Mouse (Mus musculus) lung, postnatal 4 days (tissue): ENCODE measurements at regions not wholly inside any gene's neighbourhood (a gene's known extent, or its start where the extent isn't known, plus 50 kb on each side); places are given as distances from the start of the nearest gene placed in this dataset.
"Not testable (repeated sequence)": the region's sequence is repeated elsewhere in the genome, so short reads cannot be mapped to it uniquely, and the experiment has no call there.

ENCODE experiments used
- DNase-seq, 2 experiments: peaks; one replicate each; pipeline ENCODE4 v3.0.0; 2021

GRCm38 (mm10) chr13:52341981-52342380, 189.1 kb downstream of the Diras2 start:
- no peak for DNase-seq

GRCm38 (mm10) chr13:52344383-52344782, 186.7 kb downstream of the Diras2 start:
- no peak for DNase-seq

- no peak for DNase-seq
These were observed 186.2 kb downstream of the Diras2 start for GRCm38 (mm10) chr13:52344853-52345252.

GRCm38 (mm10) chr13:52345375-52346026, 185.6 kb downstream of the Diras2 start:
- DNase-seq, result no peak

GRCm38 (mm10) chr13:52346027-52346375, 185.1 kb downstream of the Diras2 start:
- no peak for DNase-seq

- no peak for DNase-seq
These were observed 183.4 kb downstream of the Diras2 start for GRCm38 (mm10) chr13:52347631-52348030.

- no peak for DNase-seq
These were observed 181.5 kb downstream of the Diras2 start for GRCm38 (mm10) chr13:52349606-52350005.

- peak in 1 of 2 experiments; percentile 9 for DNase-seq
These were observed 178.5 kb downstream of the Diras2 start for GRCm38 (mm10) chr13:52352576-52352975.

GRCm38 (mm10) chr13:52353437-52353836, 177.6 kb downstream of the Diras2 start:
- no peak for DNase-seq

- no peak for DNase-seq
These were observed 177.1 kb downstream of the Diras2 start for GRCm38 (mm10) chr13:52353966-52354365.

- not testable (repeated sequence) for DNase-seq
These were observed 175.2 kb downstream of the Diras2 start for GRCm38 (mm10) chr13:52355921-52356320.

- not testable (repeated sequence) for DNase-seq
These were observed 171.7 kb downstream of the Diras2 start for GRCm38 (mm10) chr13:52359332-52359731.

GRCm38 (mm10) chr13:52361177-52361846, 169.8 kb downstream of the Diras2 start:
- no peak for DNase-seq

GRCm38 (mm10) chr13:52362266-52362665, 168.8 kb downstream of the Diras2 start:
- no peak for DNase-seq

GRCm38 (mm10) chr13:52369851-52370250, 161.2 kb downstream of the Diras2 start:
- DNase-seq, result no peak

- DNase-seq, result no peak
These were observed 159.1 kb downstream of the Diras2 start for GRCm38 (mm10) chr13:52371986-52372385.

- DNase-seq, result peak in 1 of 2 experiments; percentile 33
These were observed 156.3 kb downstream of the Diras2 start for GRCm38 (mm10) chr13:52374781-52375180.

GRCm38 (mm10) chr13:52378236-52378635, 152.8 kb downstream of the Diras2 start:
- DNase-seq, result no peak

- DNase-seq, result no peak
These were observed 141.8 kb downstream of the Diras2 start for GRCm38 (mm10) chr13:52389271-52389670.

- DNase-seq, result no peak
These were observed 135.3 kb downstream of the Diras2 start for GRCm38 (mm10) chr13:52395786-52396185.

- DNase-seq, result no peak
These were observed 132.7 kb downstream of the Diras2 start for GRCm38 (mm10) chr13:52398344-52398743.

- DNase-seq, result no peak
These were observed 131.9 kb downstream of the Diras2 start for GRCm38 (mm10) chr13:52399143-52399542.

- DNase-seq, result no peak
These were observed 127.3 kb downstream of the Diras2 start for GRCm38 (mm10) chr13:52403805-52404204.

GRCm38 (mm10) chr13:52416301-52416700, 114.8 kb downstream of the Diras2 start:
- DNase-seq, result no peak

GRCm38 (mm10) chr13:52422456-52422855, 108.6 kb downstream of the Diras2 start:
- DNase-seq, result no peak
